Mouse (Mus musculus): ENCODE results near the gene Ankrd17. TPM values are rescaled to one million over a fixed set of nuclear protein-coding genes. Genes with fewer than 3 reads are reported as not detected.
A peak's percentile ranks its signal among the peaks of the same experiment; 100 is the strongest.

Gene Ankrd17
- polyA plus RNA-seq, 1 experiment = 11.7 TPM

- no peak for DNase-seq (ENCODE audit: low read depth, low spot score)
- WGBS = 76% methylated on average over 5 of the region's 5 CpGs
Observed at GRCm38 (mm10) chr5:90224730-90225129, 141.6 kb downstream of the Ankrd17 start.

GRCm38 (mm10) chr5:90223534-90224381 is 142.6 kb downstream of the Ankrd17 start, which contains the start of gene Cox18:
Gene Cox18, minus strand, starts transcription at chr5:90224001.
- peak; percentile 100 for DNase-seq (ENCODE audit: low read depth, low spot score)
- under 1% methylated on average over 62 of the region's 62 CpGs for WGBS

- 21% methylated on average over 3 of the region's 3 CpGs for WGBS
- DNase-seq (ENCODE audit: low read depth, low spot score) = no peak
Observed at GRCm38 (mm10) chr5:90222937-90223336, 143.4 kb downstream of the Ankrd17 start.

- DNase-seq (ENCODE audit: low read depth, low spot score) = no peak
- 93% methylated on average over 3 of the region's 3 CpGs for WGBS
Observed at GRCm38 (mm10) chr5:90217791-90218190, 148.6 kb downstream of the Ankrd17 start.

- WGBS = 92% methylated on average over 12 of the region's 12 CpGs
- DNase-seq (ENCODE audit: low read depth, low spot score) = no peak
Observed at GRCm38 (mm10) chr5:90217226-90217625, 149.2 kb downstream of the Ankrd17 start.

GRCm38 (mm10) chr5:90213356-90213755 is 153.0 kb downstream of the Ankrd17 start:
- WGBS = 97% methylated on average over 12 of the region's 12 CpGs
- no peak for DNase-seq (ENCODE audit: low read depth, low spot score)

GRCm38 (mm10) chr5:90203168-90203567 is 163.2 kb downstream of the Ankrd17 start:
- peak; percentile 45 for DNase-seq (ENCODE audit: low read depth, low spot score)
- 4% methylated on average over 5 of the region's 5 CpGs for WGBS

GRCm38 (mm10) chr5:90202447-90203117 is 163.8 kb downstream of the Ankrd17 start:
- 28% methylated on average over 9 of the region's 9 CpGs for WGBS

GRCm38 (mm10) chr5:90199922-90200632 is 166.3 kb downstream of the Ankrd17 start:
- DNase-seq (ENCODE audit: low read depth, low spot score) = no peak
- 37% methylated on average over 16 of the region's 16 CpGs for WGBS

More at GRCm38 (mm10) chr5:90202447-90203117, 163.8 kb downstream of the Ankrd17 start:
- DNase-seq (ENCODE audit: low read depth, low spot score) = no peak

- WGBS = 16% methylated on average over 6 of the region's 6 CpGs
- peak; percentile 36 for DNase-seq (ENCODE audit: low read depth, low spot score)
Observed at GRCm38 (mm10) chr5:90194831-90195230, 171.5 kb downstream of the Ankrd17 start.

- 53% methylated on average over 5 of the region's 5 CpGs for WGBS
Observed at GRCm38 (mm10) chr5:90182782-90183181, 183.6 kb downstream of the Ankrd17 start.

GRCm38 (mm10) chr5:90179094-90179493 is 187.3 kb downstream of the Ankrd17 start:
- DNase-seq (ENCODE audit: low read depth, low spot score) = no peak
- WGBS = 72% methylated on average over 5 of the region's 5 CpGs

More at GRCm38 (mm10) chr5:90182782-90183181, 183.6 kb downstream of the Ankrd17 start:
- DNase-seq (ENCODE audit: low read depth, low spot score) = no peak

GRCm38 (mm10) chr5:90178116-90178515 is 188.3 kb downstream of the Ankrd17 start:
- WGBS = 95% methylated on average over 1 of the region's 1 CpGs
- no peak for DNase-seq (ENCODE audit: low read depth, low spot score)

Other genes starting within 250 kb of the Ankrd17 start
- 21.4 and 23.7 TPM in 2 replicates for gene Cox18, start 142.6 kb downstream of the Ankrd17 start, polyA plus RNA-seq (2012; rRNA removed)
- 1.4 and 1.8 TPM in 2 replicates for gene Gm9958, start 627 bp upstream of the Ankrd17 start, polyA plus RNA-seq (2012; rRNA removed)
- 0.53 and 0.95 TPM in 2 replicates for gene Alb, start 94.3 kb upstream of the Ankrd17 start, polyA plus RNA-seq (2012; rRNA removed)
- gene Afp, start 124.2 kb upstream of the Ankrd17 start, polyA plus RNA-seq (2012; rRNA removed) = 1.4 and 6.6 TPM in 2 replicates
- gene Afm, start 152.4 kb upstream of the Ankrd17 start, polyA plus RNA-seq (2012; rRNA removed) = 0.14 TPM in 1 of 2 replicates, not detected in the other
- gene 5830473C10Rik, start 194.5 kb upstream of the Ankrd17 start, polyA plus RNA-seq (2012; rRNA removed) = 0.07 TPM in 1 of 2 replicates, not detected in the other